Mouse (Mus musculus) kidney, adult 2 months (tissue): ENCODE measurements around the gene Znrf1. TPM values are rescaled to one million over a fixed set of nuclear protein-coding genes. Genes with fewer than 3 reads are reported as not detected.
A peak's percentile ranks its signal among the peaks of the same experiment; 100 is the strongest.

Experiments
- DNase-seq: peaks from one replicate; pipeline ENCODE4 v3.0.0; 2021
- H3K27ac ChIP-seq: fragments of 200-500 bp; 2 replicates; pipeline ENCODE4 v1.5.1; 2012; ENCODE audit warnings: low read depth, low read length, control low read depth, inconsistent platforms; ENCODE audit not compliant: insufficient read depth
- H3K27me3 ChIP-seq: fragments of 200-500 bp; replicated peaks from 2 replicates; pipeline ENCODE4 v1.6.1; 2012; ENCODE audit warnings: mild to moderate bottlenecking, moderate library complexity, low read length, inconsistent platforms; ENCODE audit not compliant: control insufficient read depth, insufficient read depth
- H3K36me3 ChIP-seq: fragments of 200-500 bp; 2 replicates; pipeline ENCODE4 v1.6.1; 2012; ENCODE audit warnings: mild to moderate bottlenecking, moderate library complexity, low read length, inconsistent platforms; ENCODE audit not compliant: control insufficient read depth, insufficient read depth
- H3K4me1 ChIP-seq: fragments of 200-500 bp; 2 replicates; pipeline ENCODE4 v1.6.1; 2011; ENCODE audit warnings: low read length; ENCODE audit not compliant: control insufficient read depth, insufficient read depth
- H3K4me3 ChIP-seq: fragments of 200-500 bp; 2 replicates; pipeline ENCODE4 v1.5.1; 2011; ENCODE audit warnings: mild to moderate bottlenecking, low read depth, low read length, control low read depth; ENCODE audit not compliant: insufficient read depth
- CTCF ChIP-seq: fragments of 200-500 bp; conservative IDR thresholded peaks from 2 replicates; pipeline ENCODE4 v1.5.1; 2011; ENCODE audit warnings: low read depth, mild to moderate bottlenecking, control low read depth, low read length, moderate library complexity, mixed read lengths; ENCODE audit not compliant: insufficient read depth, insufficient read length
- POLR2A ChIP-seq: fragments of 200-500 bp; IDR thresholded peaks from one replicate; pipeline ENCODE4 v1.6.1; 2011; ENCODE audit warnings: low read depth, low read length, control low read depth
- WGBS: fragments of 180-500 bp; shearing (Covaris S2); methylation state at CpG from one replicate; pipeline ENCODE4 v1.1.7; 2018; 5-methylcytosine and 5-hydroxymethylcytosine counted together
- polyA plus RNA-seq: library from polyadenylated mRNA; depleted of rRNA; stranded (reverse); fragments of >200 nt; gene quantifications from 2 replicates; pipeline ENCODE4 v1.2.3, GENCODE M21; 2012

Gene Znrf1
- polyA plus RNA-seq, 1 experiment: 39.7 TPM

- WGBS: 92% methylated on average over 2 of the region's 2 CpGs
These were observed 18.4 kb upstream of the Znrf1 start for GRCm38 (mm10) chr8:111517466-111517865.

GRCm38 (mm10) chr8:111521713-111522429 lies 14.0 kb upstream of the Znrf1 start, which contains the start of gene Wdr59:
Wdr59 (minus strand) TSS chr8:111522092.
- Histone ChIP-seq H3K4me3 (peak within 1 kb of the TSS; percentile 96), H3K27ac (no peak within 1 kb of the TSS), H3K27me3 (no peaks in the 10 kb centered on the region), H3K36me3 (no peaks in the 10 kb centered on the region), H3K4me1 (no peaks in the 10 kb centered on the region; the same call in 1 of the 2 replicates)
- DNase-seq: peak; percentile 99
- no peak for TF ChIP-seq CTCF
- peak; percentile 24 for TF ChIP-seq POLR2A
- WGBS: under 1% methylated on average over 34 of the region's 34 CpGs

More at GRCm38 (mm10) chr8:111517466-111517865, 18.4 kb upstream of the Znrf1 start:
- Histone ChIP-seq H3K36me3 (no peaks in the 10 kb centered on the region), H3K4me3 (no peak overlapping the region), H3K27me3 (no peaks in the 10 kb centered on the region), H3K27ac (no peak overlapping the region), H3K4me1 (no peaks in the 10 kb centered on the region; the same call in 1 of the 2 replicates)
- DNase-seq: no peak
- TF ChIP-seq POLR2A (no peak), CTCF (no peak)

GRCm38 (mm10) chr8:111526403-111527024 lies 9.4 kb upstream of the Znrf1 start:
- Histone ChIP-seq H3K36me3 (no peaks in the 10 kb centered on the region), H3K4me3 (no peak overlapping the region), H3K27ac (no peak overlapping the region), H3K4me1 (no peaks in the 10 kb centered on the region; the same call in 1 of the 2 replicates), H3K27me3 (no peaks in the 10 kb centered on the region)
- no peak for DNase-seq
- TF ChIP-seq CTCF (no peak), POLR2A (no peak)
- WGBS: 64% methylated on average over 6 of the region's 6 CpGs

- H3K27ac ChIP-seq: no peak overlapping the region
- TF ChIP-seq CTCF (no peak), POLR2A (no peak)
These were observed 8.7 kb upstream of the Znrf1 start for GRCm38 (mm10) chr8:111527149-111527548.

GRCm38 (mm10) chr8:111528071-111528470 lies 7.8 kb upstream of the Znrf1 start:
- Histone ChIP-seq H3K36me3 (no peaks in the 10 kb centered on the region), H3K27me3 (no peaks in the 10 kb centered on the region), H3K4me1 (no peaks in the 10 kb centered on the region), H3K4me3 (no peak overlapping the region), H3K27ac (no peak overlapping the region)
- no peak for TF ChIP-seq POLR2A
- no peak for TF ChIP-seq CTCF
- WGBS: 82% methylated on average over 5 of the region's 5 CpGs
- no peak for DNase-seq

More at GRCm38 (mm10) chr8:111527149-111527548, 8.7 kb upstream of the Znrf1 start:
- no peak overlapping the region for H3K4me3 ChIP-seq
- no peaks in the 10 kb centered on the region for H3K36me3 ChIP-seq
- H3K4me1 ChIP-seq: no peaks in the 10 kb centered on the region; the same call in 1 of the 2 replicates
- no peak for DNase-seq
- no peaks in the 10 kb centered on the region for H3K27me3 ChIP-seq
- 67% methylated on average over 8 of the region's 8 CpGs for WGBS

GRCm38 (mm10) chr8:111531191-111531590 lies 4.7 kb upstream of the Znrf1 start:
- WGBS: 77% methylated on average over 12 of the region's 12 CpGs
- no peaks in the 10 kb centered on the region for H3K36me3 ChIP-seq
- H3K27ac ChIP-seq: no peak overlapping the region
- TF ChIP-seq POLR2A (no peak), CTCF (no peak)
- H3K27me3 ChIP-seq: no peaks in the 10 kb centered on the region
- H3K4me1 ChIP-seq: no peaks in the 10 kb centered on the region
- H3K4me3 ChIP-seq: no peak overlapping the region
- no peak for DNase-seq

- TF ChIP-seq POLR2A (no peak), CTCF (no peak)
- no peaks in the 10 kb centered on the region for H3K4me1 ChIP-seq
- no peaks in the 10 kb centered on the region for H3K27me3 ChIP-seq
- H3K36me3 ChIP-seq: no peaks in the 10 kb centered on the region
- no peak overlapping the region for H3K27ac ChIP-seq
- 88% methylated on average over 17 of the region's 17 CpGs for WGBS
- DNase-seq: no peak
- H3K4me3 ChIP-seq: no peak overlapping the region
These were observed 4.3 kb upstream of the Znrf1 start for GRCm38 (mm10) chr8:111531621-111532020.
